Mouse (Mus musculus): Measurements from ENCODE around the gene Tmem238. TPM values are rescaled to one million over a fixed set of nuclear protein-coding genes. Genes with fewer than 3 reads are reported as not detected.

Gene Tmem238
- polyA plus RNA-seq, 1 experiment, result 6.1 TPM

GRCm38 (mm10) chr7:4779921-4780320, 9.5 kb downstream of the Tmem238 start:
- Histone ChIP-seq H3K36me3 (ENCODE audit: control insufficient read depth) (peaks cover 14% of the 10 kb centered on the region), H3K4me1 (ENCODE audit: control insufficient read depth) (peaks cover 38% of the 10 kb centered on the region), H3K9me3 (ENCODE audit: control insufficient read depth, low read length) (peaks cover 2% of the 10 kb centered on the region; the same call in 1 of the 2 replicates), H3K4me3 (replicated peaks) (no peak overlapping the region), H3K27me3 (ENCODE audit: control insufficient read depth) (peaks cover 70% of the 10 kb centered on the region)
- TF ChIP-seq TAL1 (IDR thresholded peaks at IDR 0.05; ENCODE audit: low read length) (no peak), GATA1 (IDR thresholded peaks at IDR 0.05; ENCODE audit: low read length) (no peak)

- TF ChIP-seq GATA1 (IDR thresholded peaks at IDR 0.05; ENCODE audit: low read length) (no peak), TAL1 (IDR thresholded peaks at IDR 0.05; ENCODE audit: low read length) (no peak)
- peaks cover 86% of the 10 kb centered on the region for H3K27me3 ChIP-seq (ENCODE audit: control insufficient read depth)
- peaks cover 19% of the 10 kb centered on the region for H3K4me1 ChIP-seq (ENCODE audit: control insufficient read depth)
Observed at GRCm38 (mm10) chr7:4777851-4778637, 11.4 kb downstream of the Tmem238 start.

GRCm38 (mm10) chr7:4776861-4777830, 12.3 kb downstream of the Tmem238 start:
- H3K4me3 ChIP-seq (replicated peaks), result peak overlapping the region; percentile 18
- TF ChIP-seq TAL1 (IDR thresholded peaks at IDR 0.05; ENCODE audit: low read length) (no peak), GATA1 (IDR thresholded peaks at IDR 0.05; ENCODE audit: low read length) (no peak)
- peaks cover 17% of the 10 kb centered on the region for H3K4me1 ChIP-seq (ENCODE audit: control insufficient read depth)
- no peaks in the 10 kb centered on the region for H3K36me3 ChIP-seq (ENCODE audit: control insufficient read depth)
- peaks cover 86% of the 10 kb centered on the region for H3K27me3 ChIP-seq (ENCODE audit: control insufficient read depth)
- peaks cover 2% of the 10 kb centered on the region; the same call in 1 of the 2 replicates for H3K9me3 ChIP-seq (ENCODE audit: control insufficient read depth, low read length)

More at GRCm38 (mm10) chr7:4777851-4778637, 11.4 kb downstream of the Tmem238 start:
- Histone ChIP-seq H3K9me3 (ENCODE audit: control insufficient read depth, low read length) (peaks cover 2% of the 10 kb centered on the region; the same call in 1 of the 2 replicates), H3K4me3 (replicated peaks) (no peak overlapping the region), H3K36me3 (ENCODE audit: control insufficient read depth) (no peaks in the 10 kb centered on the region)

- H3K36me3 ChIP-seq (ENCODE audit: control insufficient read depth), result no peaks in the 10 kb centered on the region
- no peak overlapping the region for H3K4me3 ChIP-seq (replicated peaks)
- peaks cover 2% of the 10 kb centered on the region; the same call in 1 of the 2 replicates for H3K9me3 ChIP-seq (ENCODE audit: control insufficient read depth, low read length)
- peaks cover 17% of the 10 kb centered on the region for H3K4me1 ChIP-seq (ENCODE audit: control insufficient read depth)
- H3K27me3 ChIP-seq (ENCODE audit: control insufficient read depth), result peaks cover 77% of the 10 kb centered on the region
- no peak for TF ChIP-seq GATA1 (IDR thresholded peaks at IDR 0.05; ENCODE audit: low read length)
- TF ChIP-seq TAL1 (IDR thresholded peaks at IDR 0.05; ENCODE audit: low read length), result no peak
Observed at GRCm38 (mm10) chr7:4776131-4776530, 13.3 kb downstream of the Tmem238 start.

GRCm38 (mm10) chr7:4771202-4771601, 18.3 kb downstream of the Tmem238 start, which contains the start of gene Fam71e2:
TSS of gene Fam71e2 (minus strand) at chr7:4771302.
- no peak for TF ChIP-seq TAL1 (IDR thresholded peaks at IDR 0.05; ENCODE audit: low read length)
- no peak for TF ChIP-seq GATA1 (IDR thresholded peaks at IDR 0.05; ENCODE audit: low read length)
- no peaks in the 10 kb centered on the region; the same call in 1 of the 2 replicates for H3K9me3 ChIP-seq (ENCODE audit: control insufficient read depth, low read length)
- no peaks in the 10 kb centered on the region for H3K36me3 ChIP-seq (ENCODE audit: control insufficient read depth)
- H3K4me3 ChIP-seq (replicated peaks), result no peak within 1 kb of the TSS
- peaks cover 50% of the 10 kb centered on the region for H3K27me3 ChIP-seq (ENCODE audit: control insufficient read depth)
- no peaks in the 10 kb centered on the region for H3K4me1 ChIP-seq (ENCODE audit: control insufficient read depth)

- Histone ChIP-seq H3K4me1 (ENCODE audit: control insufficient read depth) (no peaks in the 10 kb centered on the region), H3K4me3 (replicated peaks) (no peak overlapping the region), H3K27me3 (ENCODE audit: control insufficient read depth) (peaks cover 54% of the 10 kb centered on the region), H3K9me3 (ENCODE audit: control insufficient read depth, low read length) (no peaks in the 10 kb centered on the region), H3K36me3 (ENCODE audit: control insufficient read depth) (no peaks in the 10 kb centered on the region)
- TF ChIP-seq TAL1 (IDR thresholded peaks at IDR 0.05; ENCODE audit: low read length) (no peak), GATA1 (IDR thresholded peaks at IDR 0.05; ENCODE audit: low read length) (no peak)
Observed at GRCm38 (mm10) chr7:4764946-4765710, 24.3 kb downstream of the Tmem238 start.

GRCm38 (mm10) chr7:4759670-4760069, 29.8 kb downstream of the Tmem238 start:
- TF ChIP-seq TAL1 (IDR thresholded peaks at IDR 0.05; ENCODE audit: low read length), result no peak
- TF ChIP-seq GATA1 (IDR thresholded peaks at IDR 0.05; ENCODE audit: low read length), result no peak
- no peak overlapping the region for H3K4me3 ChIP-seq (replicated peaks)
- H3K4me1 ChIP-seq (ENCODE audit: control insufficient read depth), result peaks cover 3% of the 10 kb centered on the region; the same call in 1 of the 2 replicates
- H3K9me3 ChIP-seq (ENCODE audit: control insufficient read depth, low read length), result peaks cover 15% of the 10 kb centered on the region
- no peaks in the 10 kb centered on the region for H3K36me3 ChIP-seq (ENCODE audit: control insufficient read depth)
- H3K27me3 ChIP-seq (ENCODE audit: control insufficient read depth), result peaks cover 39% of the 10 kb centered on the region

GRCm38 (mm10) chr7:4752821-4753570, 36.5 kb downstream of the Tmem238 start, which contains the start of gene Cox6b2:
TSS of gene Cox6b2 (minus strand) at chr7:4753094.
- Histone ChIP-seq H3K4me1 (ENCODE audit: control insufficient read depth) (peaks cover 61% of the 10 kb centered on the region), H3K27me3 (ENCODE audit: control insufficient read depth) (peaks cover 4% of the 10 kb centered on the region), H3K4me3 (replicated peaks) (peak within 1 kb of the TSS; percentile 67), H3K36me3 (ENCODE audit: control insufficient read depth) (peaks cover 37% of the 10 kb centered on the region), H3K9me3 (ENCODE audit: control insufficient read depth, low read length) (peaks cover 15% of the 10 kb centered on the region)
- TF ChIP-seq GATA1 (IDR thresholded peaks at IDR 0.05; ENCODE audit: low read length), result no peak
- TF ChIP-seq TAL1 (IDR thresholded peaks at IDR 0.05; ENCODE audit: low read length), result no peak
